Mouse (Mus musculus): Measurements from ENCODE around the gene Fstl4. TPM values are rescaled to one million over a fixed set of nuclear protein-coding genes. Genes with fewer than 3 reads are reported as not detected.

Fstl4 gene
- polyA plus RNA-seq, 1 experiment from 2014 or later = 0.95 TPM

- H3K9me3 ChIP-seq = no peaks in the 10 kb centered on the region
Measured at GRCm38 (mm10) chr11:53137381-53137780, 372.9 kb downstream of the Fstl4 start.

GRCm38 (mm10) chr11:53138212-53138611 is 373.8 kb downstream of the Fstl4 start:
- WGBS = 86% methylated on average over 6 of the region's 6 CpGs
- no peak overlapping the region for H3K9ac ChIP-seq (replicated peaks)

More at GRCm38 (mm10) chr11:53137381-53137780, 372.9 kb downstream of the Fstl4 start:
- H3K36me3 ChIP-seq = no peaks in the 10 kb centered on the region
- H3K9ac ChIP-seq (replicated peaks) = no peak overlapping the region
- ATAC-seq (ENCODE audit: insufficient number of reproducible peaks, insufficient read depth, low FRiP score, low TSS enrichment, low read depth) = no peak
- H3K27ac ChIP-seq = no peak overlapping the region
- no peak overlapping the region for H3K4me2 ChIP-seq
- peaks cover 9% of the 10 kb centered on the region; the same call in 1 of the 2 replicates for H3K4me1 ChIP-seq (replicated peaks)
- 79% methylated on average over 8 of the region's 8 CpGs for WGBS
- no peaks in the 10 kb centered on the region for H3K27me3 ChIP-seq
- no peak overlapping the region for H3K4me3 ChIP-seq (replicated peaks)

GRCm38 (mm10) chr11:53139666-53140065 is 375.2 kb downstream of the Fstl4 start:
- Histone ChIP-seq H3K36me3 (no peaks in the 10 kb centered on the region), H3K4me3 (replicated peaks) (no peak overlapping the region), H3K9ac (replicated peaks) (no peak overlapping the region), H3K27me3 (no peaks in the 10 kb centered on the region; the same call in 1 of the 2 replicates), H3K4me1 (replicated peaks) (peaks cover 4% of the 10 kb centered on the region; the same call in 1 of the 2 replicates), H3K4me2 (no peak overlapping the region), H3K9me3 (no peaks in the 10 kb centered on the region), H3K27ac (no peak overlapping the region)
- WGBS = 77% methylated on average over 3 of the region's 3 CpGs
- ATAC-seq (ENCODE audit: insufficient number of reproducible peaks, insufficient read depth, low FRiP score, low TSS enrichment, low read depth) = no peak

More at GRCm38 (mm10) chr11:53138212-53138611, 373.8 kb downstream of the Fstl4 start:
- Histone ChIP-seq H3K27ac (no peak overlapping the region), H3K9me3 (no peaks in the 10 kb centered on the region), H3K4me1 (replicated peaks) (peaks cover 4% of the 10 kb centered on the region; the same call in 1 of the 2 replicates), H3K4me3 (replicated peaks) (no peak overlapping the region), H3K4me2 (no peak overlapping the region), H3K36me3 (no peaks in the 10 kb centered on the region), H3K27me3 (no peaks in the 10 kb centered on the region)
- no peak for ATAC-seq (ENCODE audit: insufficient number of reproducible peaks, insufficient read depth, low FRiP score, low TSS enrichment, low read depth)

GRCm38 (mm10) chr11:53140196-53140595 is 375.8 kb downstream of the Fstl4 start:
- WGBS = 86% methylated on average over 8 of the region's 8 CpGs
- Histone ChIP-seq H3K4me2 (no peak overlapping the region), H3K9me3 (no peaks in the 10 kb centered on the region), H3K4me3 (replicated peaks) (no peak overlapping the region), H3K9ac (replicated peaks) (no peak overlapping the region), H3K36me3 (no peaks in the 10 kb centered on the region), H3K27ac (no peak overlapping the region), H3K27me3 (no peaks in the 10 kb centered on the region; the same call in 1 of the 2 replicates), H3K4me1 (replicated peaks) (peaks cover 4% of the 10 kb centered on the region; the same call in 1 of the 2 replicates)
- ATAC-seq (ENCODE audit: insufficient number of reproducible peaks, insufficient read depth, low FRiP score, low TSS enrichment, low read depth) = no peak

GRCm38 (mm10) chr11:53140722-53141400 is 376.4 kb downstream of the Fstl4 start:
- H3K9me3 ChIP-seq = no peaks in the 10 kb centered on the region
- no peak overlapping the region for H3K4me3 ChIP-seq (replicated peaks)
- WGBS = 83% methylated on average over 10 of the region's 10 CpGs
- peaks cover 4% of the 10 kb centered on the region; the same call in 1 of the 2 replicates for H3K4me1 ChIP-seq (replicated peaks)
- no peak overlapping the region for H3K4me2 ChIP-seq
- no peaks in the 10 kb centered on the region; the same call in 1 of the 2 replicates for H3K27me3 ChIP-seq
- no peak for ATAC-seq (ENCODE audit: insufficient number of reproducible peaks, insufficient read depth, low FRiP score, low TSS enrichment, low read depth)
- no peaks in the 10 kb centered on the region for H3K36me3 ChIP-seq
- H3K9ac ChIP-seq (replicated peaks) = no peak overlapping the region
- H3K27ac ChIP-seq = no peak overlapping the region

- no peak for ATAC-seq (ENCODE audit: insufficient number of reproducible peaks, insufficient read depth, low FRiP score, low TSS enrichment, low read depth)
- no peaks in the 10 kb centered on the region for H3K9me3 ChIP-seq
- WGBS = 81% methylated on average over 5 of the region's 5 CpGs
- H3K27me3 ChIP-seq = no peaks in the 10 kb centered on the region; the same call in 1 of the 2 replicates
- no peaks in the 10 kb centered on the region for H3K36me3 ChIP-seq
- no peak overlapping the region for H3K27ac ChIP-seq
- H3K4me3 ChIP-seq (replicated peaks) = no peak overlapping the region
- H3K9ac ChIP-seq (replicated peaks) = no peak overlapping the region
- H3K4me1 ChIP-seq (replicated peaks) = no peaks in the 10 kb centered on the region
- no peak overlapping the region for H3K4me2 ChIP-seq
Measured at GRCm38 (mm10) chr11:53143522-53143921, 379.1 kb downstream of the Fstl4 start.

GRCm38 (mm10) chr11:53144506-53144905 is 380.1 kb downstream of the Fstl4 start:
- WGBS = 75% methylated on average over 5 of the region's 5 CpGs
- ATAC-seq (ENCODE audit: insufficient number of reproducible peaks, insufficient read depth, low FRiP score, low TSS enrichment, low read depth) = no peak
- H3K4me1 ChIP-seq (replicated peaks) = no peaks in the 10 kb centered on the region

GRCm38 (mm10) chr11:53146290-53146689 is 381.9 kb downstream of the Fstl4 start:
- Histone ChIP-seq H3K36me3 (no peaks in the 10 kb centered on the region), H3K4me1 (replicated peaks) (no peaks in the 10 kb centered on the region), H3K9ac (replicated peaks) (no peak overlapping the region), H3K27ac (no peak overlapping the region), H3K4me3 (replicated peaks) (no peak overlapping the region), H3K27me3 (no peaks in the 10 kb centered on the region; the same call in 1 of the 2 replicates), H3K4me2 (no peak overlapping the region), H3K9me3 (no peaks in the 10 kb centered on the region)
- WGBS = 37% methylated on average over 4 of the region's 4 CpGs
- no peak for ATAC-seq (ENCODE audit: insufficient number of reproducible peaks, insufficient read depth, low FRiP score, low TSS enrichment, low read depth)

More at GRCm38 (mm10) chr11:53144506-53144905, 380.1 kb downstream of the Fstl4 start:
- H3K36me3 ChIP-seq = no peaks in the 10 kb centered on the region
- no peak overlapping the region for H3K27ac ChIP-seq
- H3K4me3 ChIP-seq (replicated peaks) = no peak overlapping the region
- no peak overlapping the region for H3K9ac ChIP-seq (replicated peaks)
- H3K9me3 ChIP-seq = no peaks in the 10 kb centered on the region
- H3K4me2 ChIP-seq = no peak overlapping the region
- H3K27me3 ChIP-seq = no peaks in the 10 kb centered on the region; the same call in 1 of the 2 replicates

GRCm38 (mm10) chr11:53156463-53156862 is 392.0 kb downstream of the Fstl4 start:
- no peaks in the 10 kb centered on the region for H3K36me3 ChIP-seq
- H3K4me2 ChIP-seq = no peak overlapping the region

GRCm38 (mm10) chr11:53157621-53158259 is 393.3 kb downstream of the Fstl4 start:
- Histone ChIP-seq H3K4me3 (replicated peaks) (no peak overlapping the region), H3K27ac (no peak overlapping the region), H3K4me2 (no peak overlapping the region), H3K36me3 (no peaks in the 10 kb centered on the region), H3K9me3 (no peaks in the 10 kb centered on the region), H3K9ac (replicated peaks) (no peak overlapping the region), H3K27me3 (no peaks in the 10 kb centered on the region), H3K4me1 (replicated peaks) (no peaks in the 10 kb centered on the region)
- no peak for ATAC-seq (ENCODE audit: insufficient number of reproducible peaks, insufficient read depth, low FRiP score, low TSS enrichment, low read depth)
- 73% methylated on average over 6 of the region's 6 CpGs for WGBS

More at GRCm38 (mm10) chr11:53156463-53156862, 392.0 kb downstream of the Fstl4 start:
- no peak overlapping the region for H3K27ac ChIP-seq
- no peak for ATAC-seq (ENCODE audit: insufficient number of reproducible peaks, insufficient read depth, low FRiP score, low TSS enrichment, low read depth)
- H3K9ac ChIP-seq (replicated peaks) = no peak overlapping the region
- no peaks in the 10 kb centered on the region for H3K4me1 ChIP-seq (replicated peaks)
- 77% methylated on average over 7 of the region's 7 CpGs for WGBS
- no peaks in the 10 kb centered on the region for H3K9me3 ChIP-seq
- H3K4me3 ChIP-seq (replicated peaks) = no peak overlapping the region
- no peaks in the 10 kb centered on the region for H3K27me3 ChIP-seq

- H3K9ac ChIP-seq (replicated peaks) = no peak overlapping the region
- no peak for ATAC-seq (ENCODE audit: insufficient number of reproducible peaks, insufficient read depth, low FRiP score, low TSS enrichment, low read depth)
Measured at GRCm38 (mm10) chr11:53162385-53162784, 398.0 kb downstream of the Fstl4 start.

More at GRCm38 (mm10) chr11:53162385-53162784, 398.0 kb downstream of the Fstl4 start:
- no peaks in the 10 kb centered on the region for H3K27me3 ChIP-seq
- H3K9me3 ChIP-seq = no peaks in the 10 kb centered on the region
- no peaks in the 10 kb centered on the region for H3K36me3 ChIP-seq
- H3K4me2 ChIP-seq = no peak overlapping the region
- no peak overlapping the region for H3K27ac ChIP-seq
- 80% methylated on average over 6 of the region's 6 CpGs for WGBS
- no peaks in the 10 kb centered on the region for H3K4me1 ChIP-seq (replicated peaks)
- H3K4me3 ChIP-seq (replicated peaks) = no peak overlapping the region

Measured in limb, embryonic 12.5 days (tissue).